ENCODE assay signal across 30 mouse cellular contexts in genomic region chr2:145996472-145996871, GRCm38 (mm10).
A peak's percentile ranks its signal among the peaks of the same experiment; 100 is the strongest.
DNase-seq lines count a peak whose midpoint lies in the region; ATAC-seq lines count a peak whose summit lies in the region.
"Had no signal": no experiment of that assay in that cellular context is flagged by ENCODE, and none has a peak within 500 bp of the region (broad histone marks: within the 10 kb centered on the region; RNA-seq: fewer than 3 reads in every experiment).

No protein-coding gene starts in this region.

- H3K36me3 ChIP-seq in forebrain, embryonic 11.5 days (ENCODE audit: control insufficient read depth, insufficient read depth, low read length), result no peaks in the 10 kb centered on the region
- no peaks in the 10 kb centered on the region for H3K36me3 ChIP-seq in forebrain, embryonic 10.5 days (replicated peaks)
- H3K36me3 ChIP-seq: embryonic facial prominence, embryonic 12.5 days; embryonic facial prominence, embryonic 15.5 days; heart, embryonic 12.5 days; heart, embryonic 15.5 days; hindbrain, embryonic 10.5 days; hindbrain, embryonic 13.5 days had no signal

- H3K4me2 ChIP-seq in forebrain, embryonic 11.5 days (ENCODE audit: low read depth, low read length, severe bottlenecking), result no peak overlapping the region
- H3K4me2 ChIP-seq: embryonic facial prominence, embryonic 12.5 days; embryonic facial prominence, embryonic 15.5 days; forebrain, embryonic 13.5 days; heart, embryonic 12.5 days; heart, embryonic 15.5 days; hindbrain, embryonic 13.5 days had no signal

- H3K27ac ChIP-seq in forebrain, embryonic 11.5 days (ENCODE audit: low read depth, low read length), result no peak overlapping the region
- no peak overlapping the region for H3K27ac ChIP-seq in forebrain, embryonic 10.5 days
- H3K27ac ChIP-seq: embryonic facial prominence, embryonic 12.5 days; embryonic facial prominence, embryonic 15.5 days; forebrain, embryonic 13.5 days; heart, embryonic 15.5 days; hindbrain, embryonic 10.5 days; hindbrain, embryonic 13.5 days; hindbrain, postnatal 0 days had no signal

- no peaks in the 10 kb centered on the region for H3K4me1 ChIP-seq in forebrain, embryonic 11.5 days (replicated peaks; ENCODE audit: control insufficient read depth, insufficient read depth, low read length)
- no peaks in the 10 kb centered on the region; the same call in 1 of the 2 replicates for H3K4me1 ChIP-seq in forebrain, embryonic 10.5 days
- H3K4me1 ChIP-seq: embryonic facial prominence, embryonic 12.5 days; embryonic facial prominence, embryonic 15.5 days; forebrain, embryonic 13.5 days; heart, embryonic 12.5 days; heart, embryonic 15.5 days; hindbrain, embryonic 10.5 days; hindbrain, embryonic 13.5 days had no signal

- H3K9ac ChIP-seq in forebrain, embryonic 11.5 days (ENCODE audit: low read length), result no peak overlapping the region
- H3K9ac ChIP-seq: embryonic facial prominence, embryonic 12.5 days; embryonic facial prominence, embryonic 15.5 days; forebrain, embryonic 13.5 days; heart, embryonic 12.5 days; heart, embryonic 15.5 days; hindbrain, embryonic 13.5 days had no signal

- WGBS in forebrain, embryonic 11.5 days, result 66% methylated on average over 4 of the region's 4 CpGs
- 57% methylated on average over 4 of the region's 4 CpGs for WGBS in forebrain, embryonic 10.5 days

- H3K27me3 ChIP-seq in forebrain, embryonic 11.5 days (ENCODE audit: control insufficient read depth, insufficient read depth, low read length), result no peaks in the 10 kb centered on the region
- no peaks in the 10 kb centered on the region for H3K27me3 ChIP-seq in forebrain, embryonic 10.5 days (ENCODE audit: poor library complexity, severe bottlenecking)
- H3K27me3 ChIP-seq: CH12.LX; embryonic facial prominence, embryonic 12.5 days; embryonic facial prominence, embryonic 15.5 days; forebrain, embryonic 13.5 days; heart, embryonic 12.5 days; heart, embryonic 15.5 days; hindbrain, embryonic 13.5 days; Patski had no signal

- no peak overlapping the region for H3K4me3 ChIP-seq in forebrain, embryonic 11.5 days (ENCODE audit: low read depth, low read length)
- H3K4me3 ChIP-seq in forebrain, embryonic 10.5 days, result no peak overlapping the region
- H3K4me3 ChIP-seq: embryonic facial prominence, embryonic 12.5 days; embryonic facial prominence, embryonic 15.5 days; forebrain, embryonic 13.5 days; heart, embryonic 12.5 days; heart, embryonic 15.5 days; hindbrain, embryonic 10.5 days; hindbrain, embryonic 13.5 days had no signal

- no peak for ATAC-seq in forebrain, embryonic 11.5 days (replicated peaks; ENCODE audit: low FRiP score)
- ATAC-seq in granulocyte monocyte progenitor cell, adult 5-6 weeks (replicated peaks; ENCODE audit: poor library complexity, severe bottlenecking), result peak; percentile 72
- no peak for ATAC-seq in megakaryocyte-erythroid progenitor cell, adult 5-6 weeks (replicated peaks; ENCODE audit: low FRiP score, low TSS enrichment, poor library complexity, severe bottlenecking)
- ATAC-seq: activated CD4-positive, CD25-positive, alpha-beta regulatory T cell, adult 4 months; forebrain, embryonic 13.5 days; forebrain, embryonic 16.5 days; hindbrain, postnatal 0 days; inflammation-experienced regulatory T-cells, adult 6 months; intestine, embryonic 16.5 days; Patski had no signal

- DNase-seq in forebrain, embryonic 11.5 days (ENCODE audit: low spot score), result peak; percentile 31
- no peak for DNase-seq in forebrain, embryonic 10.5 days (ENCODE audit: extremely low spot score, low spot score)
- DNase-seq in NIH3T3 (ENCODE audit: low read depth), result peak; percentile 6
- no peak for DNase-seq in cerebellum, adult 8-10 months
- no peak for DNase-seq in lung, postnatal 14 days
- DNase-seq: adrenal gland, postnatal 10 days; adrenal gland, postnatal 36 days; cerebellum, adult 18-20 months; cerebellum, adult 9-11 months; cerebellum, postnatal 25 days; gastrocnemius, postnatal 10 days; gastrocnemius, postnatal 36 days; heart, postnatal 10 days; heart, postnatal 36 days had no signal

- no peaks in the 10 kb centered on the region for H3K9me3 ChIP-seq in forebrain, embryonic 11.5 days (ENCODE audit: control insufficient read depth, low read length)
- no peaks in the 10 kb centered on the region for H3K9me3 ChIP-seq in forebrain, embryonic 10.5 days
- H3K9me3 ChIP-seq: embryonic facial prominence, embryonic 12.5 days; embryonic facial prominence, embryonic 15.5 days; forebrain, embryonic 13.5 days; heart, embryonic 12.5 days; heart, embryonic 15.5 days; hindbrain, embryonic 10.5 days; hindbrain, embryonic 13.5 days had no signal

Comparison
In these comparisons a context has a peak if more than half of its experiments do, and no peak if none do; other contexts are left out.
1. DNase-seq: peak in forebrain, embryonic 11.5 days (single experiment) and NIH3T3 (single experiment); none in forebrain, embryonic 10.5 days (single experiment), cerebellum, adult 8-10 months (single experiment) and lung, postnatal 14 days (single experiment).